Mouse (Mus musculus): ENCODE measurements around the gene Rere. TPM values are rescaled to one million over a fixed set of nuclear protein-coding genes. Genes with fewer than 3 reads are reported as not detected.

The Rere gene
- total and polyA plus RNA-seq, 2 experiments from 2014 or later = 25.9 to 32.9 TPM

DNA sequence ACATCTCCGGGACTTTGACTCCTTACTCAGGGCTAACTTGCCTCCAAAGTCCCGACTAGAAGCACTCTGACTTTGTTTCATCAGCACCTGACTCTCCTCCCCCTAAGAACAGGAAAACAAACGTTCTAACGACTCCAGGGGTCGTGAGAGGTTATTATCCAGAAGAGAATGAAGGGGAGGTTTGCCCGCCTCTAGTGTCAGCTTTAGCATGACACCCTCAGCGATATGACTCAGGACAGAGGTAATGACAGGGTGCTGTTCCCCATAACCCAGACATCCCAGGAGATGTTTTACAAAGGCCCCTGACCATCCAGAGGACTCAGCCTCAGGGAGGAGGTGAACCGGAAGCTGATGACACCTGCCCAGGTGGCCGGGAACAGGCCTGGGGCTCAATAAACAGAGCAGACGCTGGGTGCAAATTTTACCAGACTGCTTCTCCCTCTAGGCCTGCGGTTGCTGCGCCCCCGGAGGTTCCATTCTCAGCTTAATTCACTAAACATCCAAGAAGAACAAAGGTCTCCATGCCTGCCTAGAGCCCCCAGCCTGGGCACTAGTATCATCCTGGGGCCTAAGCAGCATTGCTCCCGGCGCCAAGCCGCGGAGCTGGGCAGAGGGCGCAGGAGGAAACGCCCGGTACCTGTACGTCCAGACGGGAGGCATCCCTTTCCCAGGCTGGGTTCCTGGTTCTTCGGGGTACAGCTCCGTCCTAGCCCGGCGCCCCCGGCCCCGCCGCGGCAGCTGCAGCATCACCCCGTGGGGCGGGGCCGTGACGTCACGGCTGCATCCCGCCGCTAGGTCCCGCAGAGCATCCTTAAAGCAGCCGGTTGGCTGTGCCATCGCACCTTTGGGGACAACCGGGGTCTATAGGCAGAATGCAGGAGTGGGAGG, 370.2 kb downstream of the Rere start, which contains the start of gene Slc45a1:
TSS of gene Slc45a1 (minus strand) at position 785 of the 888 bp plus-strand sequence.
- peak; percentile 80 for DNase-seq (ENCODE audit: low spot score)
- Histone ChIP-seq H3K27ac (peak within 1 kb of the TSS; percentile 68), H3K4me3 (ENCODE audit: low read length) (peak within 1 kb of the TSS; percentile 63), H3K4me1 (ENCODE audit: insufficient read depth, low read length) (no peaks in the 10 kb centered on the region), H3K9me3 (ENCODE audit: low read length) (no peaks in the 10 kb centered on the region), H3K36me3 (ENCODE audit: insufficient read depth, low read length) (no peaks in the 10 kb centered on the region), H3K27me3 (ENCODE audit: insufficient read depth, low read length) (no peaks in the 10 kb centered on the region), H3K4me2 (ENCODE audit: low read depth, low read length) (peak within 1 kb of the TSS; percentile 64), H3K9ac (replicated peaks; ENCODE audit: low read length) (peak within 1 kb of the TSS; percentile 77)
- 5% methylated on average over 41 of the region's 41 CpGs for WGBS
- peak; percentile 68 for ATAC-seq
- TF ChIP-seq CTCF (IDR thresholded peaks at IDR 0.05; ENCODE audit: low read depth) = peak; percentile 39

GRCm38 (mm10) chr4:150653072-150653599, 371.7 kb downstream of the Rere start:
- Histone ChIP-seq H3K4me3 (ENCODE audit: low read length) (no peak overlapping the region), H3K9ac (replicated peaks; ENCODE audit: low read length) (no peak overlapping the region), H3K36me3 (ENCODE audit: insufficient read depth, low read length) (no peaks in the 10 kb centered on the region), H3K4me2 (ENCODE audit: low read depth, low read length) (no peak overlapping the region), H3K4me1 (ENCODE audit: insufficient read depth, low read length) (no peaks in the 10 kb centered on the region), H3K9me3 (ENCODE audit: low read length) (no peaks in the 10 kb centered on the region), H3K27me3 (ENCODE audit: insufficient read depth, low read length) (no peaks in the 10 kb centered on the region), H3K27ac (no peak overlapping the region)
- ATAC-seq = no peak
- no peak for TF ChIP-seq CTCF (IDR thresholded peaks at IDR 0.05; ENCODE audit: low read depth)
- 47% methylated on average over 10 of the region's 11 CpGs for WGBS
- no peak for DNase-seq (ENCODE audit: low spot score)

DNA sequence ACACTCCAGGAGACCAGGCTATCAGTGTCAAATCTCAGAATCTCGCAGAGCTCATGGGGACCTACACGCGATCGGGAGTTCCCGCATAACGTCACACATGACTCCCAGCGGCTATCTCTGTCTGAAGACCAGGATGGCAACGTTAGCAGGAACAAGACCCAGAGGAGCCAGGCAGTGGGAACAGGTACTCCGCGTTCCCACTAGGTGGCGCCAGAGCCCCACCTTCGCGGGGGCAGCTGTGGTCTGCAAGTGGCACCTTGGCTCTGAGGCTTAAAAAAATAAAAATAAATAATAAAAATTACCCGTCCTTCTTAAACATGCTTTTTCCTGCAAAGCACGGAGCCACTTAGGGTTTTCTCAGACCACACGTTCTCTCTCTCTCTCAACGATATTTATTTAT, 374.5 kb downstream of the Rere start:
- peak; percentile 96 for TF ChIP-seq CTCF (IDR thresholded peaks at IDR 0.05; ENCODE audit: low read depth)
- ATAC-seq = peak; percentile 80
- H3K4me3 ChIP-seq (ENCODE audit: low read length) = no peak overlapping the region
- no peak overlapping the region for H3K9ac ChIP-seq (replicated peaks; ENCODE audit: low read length)
- no peak overlapping the region for H3K27ac ChIP-seq
- no peaks in the 10 kb centered on the region for H3K27me3 ChIP-seq (ENCODE audit: insufficient read depth, low read length)
- no peaks in the 10 kb centered on the region for H3K9me3 ChIP-seq (ENCODE audit: low read length)
- H3K4me2 ChIP-seq (ENCODE audit: low read depth, low read length) = peak overlapping the region; percentile 34; the same call in 1 of the 2 replicates
- 3% methylated on average over 17 of the region's 17 CpGs for WGBS
- no peaks in the 10 kb centered on the region for H3K36me3 ChIP-seq (ENCODE audit: insufficient read depth, low read length)
- peak; percentile 91 for DNase-seq (ENCODE audit: low spot score)
- no peaks in the 10 kb centered on the region for H3K4me1 ChIP-seq (ENCODE audit: insufficient read depth, low read length)

DNA sequence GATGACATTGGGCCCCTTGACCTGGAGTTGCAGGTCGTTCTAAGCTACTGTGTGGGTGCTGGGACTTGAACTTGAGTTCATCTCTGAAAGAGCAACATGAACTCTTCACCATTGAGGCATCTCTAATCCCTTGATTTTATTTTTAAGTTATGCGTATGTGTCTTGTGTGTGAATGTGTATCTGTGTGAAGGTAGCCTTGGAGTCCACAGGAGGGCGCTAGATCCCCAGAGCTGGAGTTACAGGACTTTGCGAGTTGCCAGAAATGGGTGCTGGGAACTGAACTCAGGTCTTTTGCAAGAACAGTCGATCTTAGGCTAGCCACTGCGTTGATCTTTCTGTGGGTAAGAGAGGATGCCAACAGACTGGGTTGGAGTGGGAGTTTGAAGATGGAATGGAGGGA, 375.1 kb downstream of the Rere start:
- no peaks in the 10 kb centered on the region for H3K27me3 ChIP-seq (ENCODE audit: insufficient read depth, low read length)
- DNase-seq (ENCODE audit: low spot score) (no peak), ATAC-seq (no peak)
- H3K9me3 ChIP-seq (ENCODE audit: low read length) = no peaks in the 10 kb centered on the region
- no peak overlapping the region for H3K4me3 ChIP-seq (ENCODE audit: low read length)
- peak; percentile 44 for TF ChIP-seq CTCF (IDR thresholded peaks at IDR 0.05; ENCODE audit: low read depth)
- H3K36me3 ChIP-seq (ENCODE audit: insufficient read depth, low read length) = no peaks in the 10 kb centered on the region
- no peak overlapping the region for H3K27ac ChIP-seq
- 82% methylated on average over 6 of the region's 6 CpGs for WGBS
- H3K4me1 ChIP-seq (ENCODE audit: insufficient read depth, low read length) = 0 out of 2 replicates have a peak, but pooled peaks cover under 1% of the 10 kb centered on the region
- no peak overlapping the region for H3K4me2 ChIP-seq (ENCODE audit: low read depth, low read length)
- H3K9ac ChIP-seq (replicated peaks; ENCODE audit: low read length) = no peak overlapping the region

GRCm38 (mm10) chr4:150659926-150660610, 378.6 kb downstream of the Rere start:
- Histone ChIP-seq H3K9ac (replicated peaks; ENCODE audit: low read length) (no peak overlapping the region), H3K27ac (no peak overlapping the region), H3K36me3 (ENCODE audit: insufficient read depth, low read length) (no peaks in the 10 kb centered on the region), H3K4me1 (ENCODE audit: insufficient read depth, low read length) (0 out of 2 replicates have a peak, but pooled peaks cover 4% of the 10 kb centered on the region), H3K4me2 (ENCODE audit: low read depth, low read length) (no peak overlapping the region), H3K9me3 (ENCODE audit: low read length) (no peaks in the 10 kb centered on the region), H3K27me3 (ENCODE audit: insufficient read depth, low read length) (no peaks in the 10 kb centered on the region), H3K4me3 (ENCODE audit: low read length) (no peak overlapping the region)
- ATAC-seq (no peak), DNase-seq (ENCODE audit: low spot score) (no peak)
- WGBS = 75% methylated on average over 9 of the region's 9 CpGs
- TF ChIP-seq CTCF (IDR thresholded peaks at IDR 0.05; ENCODE audit: low read depth) = peak; percentile 37

DNA sequence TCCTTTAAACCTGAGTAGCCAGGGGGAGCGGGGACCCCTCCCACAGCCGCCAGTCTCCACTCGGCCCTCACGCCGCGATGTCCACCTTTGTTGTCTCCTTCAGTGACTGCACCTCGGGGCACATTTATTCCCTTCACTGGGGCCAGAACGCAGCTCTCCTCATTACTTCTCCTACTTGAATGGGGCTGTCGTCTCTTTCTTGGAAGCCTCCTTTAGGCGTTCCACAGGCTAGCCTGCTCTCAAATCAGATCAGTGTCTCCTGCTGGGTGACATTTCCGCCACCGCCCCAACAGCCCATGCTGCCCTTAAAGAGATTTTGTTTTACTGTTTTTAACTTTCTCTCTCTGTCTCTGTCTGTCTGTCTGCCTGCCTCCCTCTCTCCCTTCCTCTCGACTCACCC, 380.4 kb downstream of the Rere start:
- ATAC-seq (no peak), DNase-seq (ENCODE audit: low spot score) (no peak)
- 0 out of 2 replicates have a peak, but pooled peaks cover 4% of the 10 kb centered on the region for H3K4me1 ChIP-seq (ENCODE audit: insufficient read depth, low read length)
- 0 out of 2 replicates have a peak overlapping the region, but pooled peaks have one; percentile 1 for H3K9ac ChIP-seq (replicated peaks; ENCODE audit: low read length)
- H3K4me3 ChIP-seq (ENCODE audit: low read length) = 0 out of 2 replicates have a peak overlapping the region, but pooled peaks have one; percentile 1
- H3K9me3 ChIP-seq (ENCODE audit: low read length) = no peaks in the 10 kb centered on the region
- H3K36me3 ChIP-seq (ENCODE audit: insufficient read depth, low read length) = no peaks in the 10 kb centered on the region
- TF ChIP-seq CTCF (IDR thresholded peaks at IDR 0.05; ENCODE audit: low read depth) = no peak
- WGBS = 7% methylated on average over 13 of the region's 13 CpGs
- no peak overlapping the region for H3K27ac ChIP-seq
- H3K4me2 ChIP-seq (ENCODE audit: low read depth, low read length) = peak overlapping the region; percentile 46
- no peaks in the 10 kb centered on the region for H3K27me3 ChIP-seq (ENCODE audit: insufficient read depth, low read length)
